Mouse (Mus musculus) right cerebral cortex, postnatal 4 days (tissue): ENCODE results near the gene Lrrc3c.

Experiments used
- DNase-seq: peaks from one replicate; pipeline ENCODE4 v3.0.0-alpha.2; 2022

Lrrc3c gene

DNA sequence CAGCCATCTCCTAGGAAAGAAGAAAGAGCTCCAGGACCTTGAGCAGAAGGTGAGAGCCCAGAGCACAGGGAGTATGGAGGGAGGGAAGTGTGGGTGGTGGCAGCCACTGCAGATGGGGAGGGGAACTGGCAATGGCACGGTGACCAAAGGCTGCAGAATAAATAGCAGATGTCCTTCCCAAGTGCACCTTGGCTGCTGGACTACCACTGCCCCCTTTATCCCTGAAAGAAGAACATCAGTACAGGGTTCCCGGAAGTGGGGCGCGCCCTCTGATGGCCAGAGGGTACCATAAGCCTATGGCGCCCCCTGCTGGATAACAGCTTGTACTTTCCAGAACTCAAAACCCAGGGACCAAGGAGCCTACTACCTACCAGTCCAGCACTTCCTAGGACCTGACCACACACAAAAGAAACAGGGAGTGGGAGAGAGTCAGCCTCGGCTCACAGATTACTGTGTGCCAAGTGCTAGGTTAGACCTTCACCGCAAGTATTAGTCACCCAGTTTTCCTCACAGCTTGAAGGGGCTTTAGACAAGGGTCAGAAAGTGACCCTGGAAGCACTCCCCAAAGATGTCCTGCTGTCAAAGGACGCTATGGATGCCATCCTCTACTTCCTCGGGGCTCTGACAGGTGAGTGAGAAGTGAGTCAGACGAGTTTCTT, 37.4 kb downstream of the Lrrc3c start:
- DNase-seq: peak; percentile 7

- DNase-seq: no peak
Observed at GRCm38 (mm10) chr11:98637501-98637900, 39.4 kb downstream of the Lrrc3c start.

- DNase-seq: no peak
Observed at GRCm38 (mm10) chr11:98640091-98640490, 42.0 kb downstream of the Lrrc3c start.

DNA sequence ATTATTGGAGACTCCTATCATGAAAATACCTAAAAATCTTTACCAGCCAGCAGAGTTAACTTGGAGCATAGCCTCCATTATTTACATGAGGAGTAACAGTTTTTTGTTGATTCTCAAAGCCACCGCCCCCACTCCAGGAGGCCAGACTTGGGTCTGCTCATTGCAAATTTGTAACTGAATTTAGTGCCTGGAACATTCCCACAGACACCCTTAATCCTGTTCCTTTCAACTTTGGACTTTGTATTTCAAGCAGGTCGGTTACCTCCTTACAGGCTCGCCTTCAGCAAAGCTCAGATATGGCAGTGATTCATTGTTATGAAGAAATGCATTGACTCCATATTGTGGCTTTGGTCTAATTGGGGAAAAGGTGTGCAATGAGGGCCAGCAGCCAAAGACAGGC, 46.7 kb downstream of the Lrrc3c start:
- DNase-seq: no peak

GRCm38 (mm10) chr11:98645946-98646345, 47.9 kb downstream of the Lrrc3c start:
- DNase-seq: no peak

DNA sequence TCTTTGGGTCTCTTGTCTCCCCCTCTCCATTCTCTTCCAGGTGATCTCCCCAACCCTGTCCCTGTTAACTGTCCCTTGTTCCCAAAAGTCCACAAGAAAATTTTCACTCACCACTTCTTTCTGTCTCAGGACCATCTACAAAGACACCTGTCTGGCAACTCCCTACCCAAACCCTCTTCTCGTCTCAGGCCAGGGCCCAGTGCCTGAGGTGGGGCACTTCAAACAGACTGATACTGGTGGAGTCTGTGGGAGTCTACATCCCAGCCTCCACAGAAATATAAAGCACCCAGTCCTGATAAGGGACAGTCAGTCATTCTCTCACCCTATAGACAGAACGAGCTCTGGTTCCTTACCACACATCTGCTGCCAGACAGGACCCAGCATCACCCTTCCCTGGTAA, 48.4 kb downstream of the Lrrc3c start, which contains the start of gene Gsdma2:
Gsdma2 (plus strand) TSS at position 301 of the 400 bp plus-strand sequence.
- DNase-seq: no peak
